Mouse (Mus musculus) cerebellum, adult 18-20 months (tissue): Measurements from ENCODE around the gene Rasgrf2.

Source experiments
- DNase-seq, 2 experiments: peaks; one replicate each; pipeline ENCODE4 v3.0.0; 2021

The Rasgrf2 gene

DNA sequence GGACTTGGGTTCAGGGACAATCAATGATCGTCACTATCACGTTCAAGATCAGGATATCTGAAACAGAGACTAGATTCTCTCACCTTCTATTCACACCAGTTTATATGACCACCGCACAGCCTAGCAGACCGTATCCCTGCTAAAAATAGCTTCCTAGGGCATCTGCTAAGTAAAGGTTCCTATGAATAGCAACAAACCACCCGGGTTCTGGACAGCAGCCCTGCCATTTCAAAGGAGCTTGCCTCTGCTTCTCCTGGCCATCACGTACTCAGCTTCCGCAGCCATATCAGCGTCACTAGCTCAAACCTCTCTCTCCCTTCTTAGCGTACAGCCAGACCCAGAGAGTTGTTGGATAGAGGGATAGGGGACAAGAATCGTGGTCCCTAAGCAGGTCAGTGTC is 254.1 kb downstream of the Rasgrf2 start:
- no peak for DNase-seq

DNA sequence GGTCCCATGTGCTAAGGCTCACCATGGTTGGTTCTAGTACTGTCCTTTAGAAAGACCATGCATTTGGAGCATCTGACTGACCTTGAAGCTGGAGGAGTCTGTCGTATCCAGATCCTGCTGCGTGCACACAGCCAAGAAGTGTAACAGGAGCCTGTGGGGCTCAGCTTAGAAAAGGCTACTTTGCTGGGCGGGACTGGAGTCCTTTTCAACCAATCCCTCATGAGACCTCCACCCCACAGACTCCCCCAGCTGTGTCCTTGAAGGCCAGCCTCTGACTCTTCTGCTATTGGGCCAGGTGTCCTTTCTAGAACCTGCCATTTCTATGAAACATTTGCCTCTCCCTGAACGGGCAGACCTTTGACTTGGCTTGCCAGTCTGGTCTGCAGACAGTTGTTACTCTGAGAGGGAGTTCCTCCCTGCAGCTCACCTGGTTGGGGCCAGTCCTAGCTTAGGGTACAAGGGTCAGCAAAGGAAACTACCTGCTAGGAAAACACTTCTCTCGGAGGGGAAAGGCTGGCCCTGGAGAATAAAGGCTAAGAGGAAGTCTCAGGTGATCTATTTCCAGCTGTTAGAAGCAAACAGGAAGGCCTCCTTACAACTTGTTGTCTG is 254.6 kb downstream of the Rasgrf2 start, which contains the start of gene Ckmt2:
Ckmt2 (minus strand) TSS at position 145 of the 609 bp plus-strand sequence.
- DNase-seq: no peak

DNA sequence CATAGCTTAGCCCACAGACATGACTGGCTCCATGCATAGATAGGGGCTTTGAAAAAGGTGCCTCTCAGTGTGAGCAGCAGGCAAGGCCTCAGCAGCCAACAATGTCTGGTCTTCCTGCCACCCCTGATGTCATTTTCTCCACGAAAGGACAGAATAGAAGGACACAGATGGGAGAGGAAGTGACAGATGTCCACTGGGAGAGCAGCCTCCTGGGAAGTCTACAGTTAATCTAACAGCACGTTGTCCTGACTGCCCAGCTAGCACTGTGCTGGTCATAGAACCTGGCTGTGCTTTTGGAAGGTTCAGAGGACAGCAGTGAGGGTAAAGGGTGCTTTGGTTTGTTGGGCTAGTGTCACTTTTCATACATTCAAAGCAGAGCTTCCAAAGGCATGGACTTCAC is 255.9 kb downstream of the Rasgrf2 start:
- DNase-seq: no peak

DNA sequence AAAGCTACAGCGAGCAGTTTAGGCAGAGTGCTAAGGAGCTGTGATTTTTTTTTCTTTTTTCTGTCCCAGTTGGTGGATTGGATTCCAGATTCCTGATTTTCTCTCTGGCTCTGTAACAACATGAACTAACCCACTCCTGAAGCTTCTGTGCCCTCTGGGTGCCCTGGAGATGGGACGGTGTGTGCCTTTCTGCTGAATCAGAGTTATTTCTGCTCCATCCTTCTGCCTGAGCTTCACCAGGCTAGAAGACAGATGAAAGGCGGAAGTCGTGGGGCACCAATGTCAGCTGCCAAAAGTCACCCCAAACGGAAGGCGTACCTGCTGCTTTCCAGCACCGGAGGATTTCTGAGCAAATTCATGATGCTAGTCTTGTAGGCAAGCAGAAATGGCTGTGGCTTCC is 256.9 kb downstream of the Rasgrf2 start:
- no peak for DNase-seq

DNA sequence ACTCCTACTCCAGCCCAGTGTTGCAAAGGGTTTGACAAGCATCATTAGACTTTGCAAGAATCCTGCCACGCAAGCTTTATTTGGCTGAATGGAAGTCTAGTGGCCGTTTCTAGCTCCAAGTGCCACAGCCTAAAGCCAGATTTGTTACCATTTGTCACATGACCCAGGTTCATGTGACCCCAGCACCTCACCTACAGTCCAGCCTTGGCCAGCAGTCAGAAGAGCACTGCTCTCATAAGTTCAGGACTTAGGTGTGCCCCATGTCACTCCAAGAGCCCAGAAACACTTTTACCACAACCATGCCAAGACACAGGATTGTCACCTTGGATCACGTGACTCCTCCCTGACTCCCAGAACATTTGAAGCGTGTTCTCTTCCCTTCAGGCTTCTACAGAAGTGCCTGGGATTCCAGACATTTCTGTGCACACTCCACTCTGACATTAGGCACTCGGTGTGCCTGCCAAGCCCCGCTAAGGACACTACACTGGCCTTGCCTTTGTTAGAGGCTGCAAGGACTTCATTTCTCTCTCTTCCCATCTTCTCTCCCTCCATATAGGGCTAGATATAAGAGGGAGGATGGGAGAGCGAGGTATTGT is 257.6 kb downstream of the Rasgrf2 start:
- DNase-seq: no peak

DNA sequence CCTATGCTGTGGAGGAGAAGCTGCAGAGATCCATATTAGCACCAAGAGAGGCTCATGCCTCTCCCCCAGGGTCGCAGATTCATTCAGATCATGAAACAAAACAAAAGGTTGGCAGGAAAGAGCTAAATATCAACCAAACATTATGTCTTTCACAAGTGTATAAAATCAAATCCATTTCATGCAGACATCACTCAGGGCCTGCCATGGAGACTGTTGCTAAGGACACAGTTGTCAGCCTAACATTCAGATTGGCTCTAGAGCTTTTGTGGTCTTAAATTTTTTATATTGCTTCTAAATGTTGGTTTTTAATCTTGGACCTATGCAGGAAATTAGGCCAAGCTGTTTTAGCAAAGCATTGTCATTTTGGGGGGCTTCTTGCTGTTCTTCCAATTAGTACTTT is 262.9 kb downstream of the Rasgrf2 start:
- no peak for DNase-seq

DNA sequence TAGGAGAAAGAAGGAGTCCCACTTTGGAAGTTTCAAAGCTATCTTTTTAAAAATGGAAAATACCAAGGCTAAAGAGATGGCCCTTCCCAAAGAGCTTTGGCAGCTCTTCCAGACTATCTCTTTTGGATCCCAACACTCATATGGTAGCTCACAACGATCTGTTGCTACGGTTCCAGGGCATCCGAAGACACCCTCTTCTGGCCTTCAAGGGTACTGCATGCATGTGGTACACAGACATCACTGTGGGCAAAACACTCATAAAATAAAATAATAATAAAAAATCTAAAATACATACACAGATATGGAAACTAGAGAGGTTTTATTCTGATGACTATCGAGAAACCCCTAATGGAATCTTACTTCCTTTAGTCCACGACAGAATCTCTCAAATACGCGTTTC is 272.6 kb downstream of the Rasgrf2 start:
- DNase-seq: no peak

DNA sequence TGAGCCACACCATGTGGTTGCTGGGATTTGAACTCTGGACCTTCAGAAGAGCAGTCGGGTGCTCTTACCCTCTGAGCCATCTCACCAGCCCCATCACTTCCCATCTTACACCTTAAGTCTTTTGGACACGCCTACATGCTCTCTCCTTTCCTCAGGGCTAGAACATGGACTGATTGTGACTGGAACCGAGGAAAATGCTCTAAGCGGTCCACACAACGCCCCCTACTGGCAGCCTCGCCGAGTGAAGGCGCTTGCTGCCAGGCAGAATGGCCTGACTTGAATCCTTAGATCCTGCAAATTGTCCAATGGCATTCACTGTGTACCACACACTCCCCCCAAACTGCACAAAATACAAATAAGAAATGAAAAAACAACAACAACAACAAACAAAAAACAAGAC is 274.0 kb downstream of the Rasgrf2 start:
- no peak for DNase-seq

DNA sequence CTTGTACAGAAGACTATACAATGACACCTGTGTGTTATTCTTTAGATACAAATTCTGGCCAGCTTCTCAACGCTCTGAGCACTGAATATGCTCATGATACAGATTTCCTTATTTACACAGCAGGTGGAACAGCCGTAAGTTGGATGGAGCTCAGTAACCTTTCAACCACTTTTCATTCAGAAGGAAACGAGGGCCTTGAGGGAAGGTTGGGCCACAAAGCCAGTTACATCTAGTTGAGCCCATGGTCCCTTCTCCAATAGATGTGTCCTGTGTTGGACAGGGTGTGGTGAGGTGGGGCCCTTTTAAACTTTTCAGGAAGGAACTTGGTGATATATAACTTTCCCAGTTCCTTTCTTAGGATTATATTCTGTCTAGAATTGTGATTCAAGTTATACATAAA is 277.0 kb downstream of the Rasgrf2 start:
- DNase-seq: no peak
